Mouse (Mus musculus) liver, embryonic 15.5 days (tissue): ENCODE measurements at regions not wholly inside any gene's neighbourhood (a gene's known extent, or its start where the extent isn't known, plus 50 kb on each side); places are given as distances from the start of the nearest gene placed in this dataset.

Experiments
- ATAC-seq: fragments of 200-750 bp; cut with Nextera tagmentation; 2 replicates; pipeline ENCODE4 v1.8.0; 2017; ENCODE audit warnings: moderate number of reproducible peaks, mild to moderate bottlenecking, moderate library complexity; ENCODE audit not compliant: insufficient read depth
- H3K27ac ChIP-seq: fragments of 300-500 bp; sonication (generic); replicated peaks from 2 replicates; pipeline ENCODE4 v1.5.1; 2015; ENCODE audit warnings: mild to moderate bottlenecking, inconsistent platforms
- H3K27me3 ChIP-seq: fragments of 300-500 bp; sonication (generic); 2 replicates; pipeline ENCODE4 v1.6.1; 2015; ENCODE audit warnings: mild to moderate bottlenecking, inconsistent platforms
- H3K36me3 ChIP-seq: fragments of 300-500 bp; sonication (generic); replicated peaks from 2 replicates; pipeline ENCODE4 v1.6.1; 2015; ENCODE audit warnings: moderate library complexity, mild to moderate bottlenecking, inconsistent platforms
- H3K4me1 ChIP-seq: fragments of 300-500 bp; sonication (generic); replicated peaks from 2 replicates; pipeline ENCODE4 v1.6.1; 2015; ENCODE audit warnings: inconsistent platforms
- H3K4me2 ChIP-seq: fragments of 300-500 bp; sonication (generic); 2 replicates; pipeline ENCODE4 v1.6.1; 2015; ENCODE audit warnings: moderate library complexity, mild to moderate bottlenecking, inconsistent platforms
- H3K4me3 ChIP-seq: fragments of 300-500 bp; sonication (generic); replicated peaks from 2 replicates; pipeline ENCODE4 v1.5.1; 2015; ENCODE audit warnings: mild to moderate bottlenecking, inconsistent platforms
- H3K9ac ChIP-seq: fragments of 300-500 bp; sonication (generic); 2 replicates; pipeline ENCODE4 v1.6.1; 2015; ENCODE audit warnings: moderate library complexity, mild to moderate bottlenecking, inconsistent platforms
- H3K9me3 ChIP-seq: fragments of 300-500 bp; sonication (generic); replicated peaks from 2 replicates; pipeline ENCODE4 v1.6.1; 2016; ENCODE audit warnings: inconsistent platforms
- WGBS: fragments of 180-500 bp; shearing (Covaris S2); methylation state at CpG from one replicate; pipeline ENCODE4 v1.1.7; 2015; ENCODE audit warnings: mixed read lengths; ENCODE audit not compliant: insufficient replicate concordance; 5-methylcytosine and 5-hydroxymethylcytosine counted together

GRCm38 (mm10) chr6:94927811-94928210 is 189.2 kb upstream of the Kbtbd8 start:
- no peak overlapping the region for H3K4me3 ChIP-seq
- no peaks in the 10 kb centered on the region for H3K36me3 ChIP-seq
- H3K27ac ChIP-seq: no peak overlapping the region
- no peaks in the 10 kb centered on the region for H3K9me3 ChIP-seq
- no peak for ATAC-seq
- no peak overlapping the region for H3K4me2 ChIP-seq
- no peaks in the 10 kb centered on the region for H3K27me3 ChIP-seq
- WGBS: 65% methylated on average over 6 of the region's 6 CpGs
- no peak overlapping the region for H3K9ac ChIP-seq
- no peaks in the 10 kb centered on the region for H3K4me1 ChIP-seq

- H3K4me1 ChIP-seq: no peaks in the 10 kb centered on the region
- ATAC-seq: no peak
- H3K36me3 ChIP-seq: no peaks in the 10 kb centered on the region
- no peak overlapping the region for H3K4me3 ChIP-seq
- 60% methylated on average over 8 of the region's 8 CpGs for WGBS
- no peaks in the 10 kb centered on the region for H3K9me3 ChIP-seq
- no peaks in the 10 kb centered on the region for H3K27me3 ChIP-seq
- H3K9ac ChIP-seq: no peak overlapping the region
- H3K4me2 ChIP-seq: no peak overlapping the region
- H3K27ac ChIP-seq: no peak overlapping the region
These were observed 190.3 kb upstream of the Kbtbd8 start for GRCm38 (mm10) chr6:94926652-94927211.

- ATAC-seq: no peak
- WGBS: 72% methylated on average over 1 of the region's 1 CpGs
- no peak overlapping the region for H3K27ac ChIP-seq
These were observed 191.6 kb upstream of the Kbtbd8 start for GRCm38 (mm10) chr6:94925408-94925807.

DNA sequence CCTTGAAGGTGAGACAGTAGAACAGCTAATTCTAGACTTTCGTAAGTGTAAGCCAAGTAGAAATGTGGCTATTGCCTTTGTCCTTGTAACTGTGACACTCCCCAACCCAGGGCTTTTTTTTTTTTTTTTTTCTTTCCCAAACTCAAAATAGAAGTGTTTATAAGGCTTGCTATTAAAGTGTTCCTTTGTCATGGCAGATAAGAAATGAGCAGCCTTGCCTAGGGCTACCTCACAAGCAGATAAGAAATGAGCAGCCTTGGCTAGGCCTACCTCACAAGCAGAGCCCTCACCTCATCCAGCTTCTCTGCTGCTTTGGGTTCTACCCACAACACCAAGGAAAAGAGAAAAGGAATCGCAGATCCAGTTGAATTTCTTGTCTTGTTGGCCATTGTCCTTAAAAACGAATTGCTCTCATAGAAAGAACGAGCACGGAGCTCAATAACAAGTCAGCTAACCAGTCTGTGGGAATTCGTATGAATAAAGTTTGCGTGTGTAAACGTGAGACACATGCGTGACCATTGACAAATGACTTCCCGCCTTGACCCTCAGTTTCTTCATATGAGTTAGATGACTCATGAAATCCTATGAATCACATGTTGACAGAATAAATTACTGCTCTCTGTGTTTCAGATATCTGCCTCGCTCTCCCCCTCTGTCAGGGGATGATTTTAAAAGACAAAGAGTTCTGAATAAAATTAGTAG is 192.6 kb upstream of the Kbtbd8 start:
- Histone ChIP-seq H3K9ac (no peak overlapping the region), H3K4me2 (no peak overlapping the region), H3K27me3 (no peaks in the 10 kb centered on the region), H3K9me3 (no peaks in the 10 kb centered on the region), H3K36me3 (no peaks in the 10 kb centered on the region), H3K4me3 (no peak overlapping the region), H3K4me1 (no peaks in the 10 kb centered on the region), H3K27ac (no peak overlapping the region)
- no peak for ATAC-seq
- WGBS: 74% methylated on average over 11 of the region's 11 CpGs

More at GRCm38 (mm10) chr6:94925408-94925807, 191.6 kb upstream of the Kbtbd8 start:
- H3K9ac ChIP-seq: no peak overlapping the region
- H3K27me3 ChIP-seq: no peaks in the 10 kb centered on the region
- no peak overlapping the region for H3K4me3 ChIP-seq
- no peak overlapping the region for H3K4me2 ChIP-seq
- H3K36me3 ChIP-seq: no peaks in the 10 kb centered on the region
- no peaks in the 10 kb centered on the region for H3K9me3 ChIP-seq
- H3K4me1 ChIP-seq: no peaks in the 10 kb centered on the region

- Histone ChIP-seq H3K9me3 (no peaks in the 10 kb centered on the region), H3K4me2 (no peak overlapping the region), H3K9ac (no peak overlapping the region), H3K4me1 (no peaks in the 10 kb centered on the region), H3K27me3 (no peaks in the 10 kb centered on the region), H3K27ac (no peak overlapping the region), H3K36me3 (no peaks in the 10 kb centered on the region), H3K4me3 (no peak overlapping the region)
- no peak for ATAC-seq
- WGBS: 50% methylated on average over 2 of the region's 2 CpGs
These were observed 195.3 kb upstream of the Kbtbd8 start for GRCm38 (mm10) chr6:94921741-94922140.

GRCm38 (mm10) chr6:94920770-94921169 is 196.3 kb upstream of the Kbtbd8 start:
- WGBS: 50% methylated on average over 2 of the region's 2 CpGs
- Histone ChIP-seq H3K36me3 (no peaks in the 10 kb centered on the region), H3K4me1 (no peaks in the 10 kb centered on the region), H3K9ac (no peak overlapping the region), H3K4me2 (no peak overlapping the region), H3K9me3 (no peaks in the 10 kb centered on the region), H3K4me3 (no peak overlapping the region), H3K27ac (no peak overlapping the region), H3K27me3 (no peaks in the 10 kb centered on the region)
- ATAC-seq: no peak

- Histone ChIP-seq H3K36me3 (no peaks in the 10 kb centered on the region), H3K27ac (no peak overlapping the region), H3K9ac (no peak overlapping the region), H3K4me1 (no peaks in the 10 kb centered on the region), H3K4me2 (no peak overlapping the region), H3K27me3 (no peaks in the 10 kb centered on the region), H3K9me3 (no peaks in the 10 kb centered on the region), H3K4me3 (no peak overlapping the region)
- 23% methylated on average over 5 of the region's 5 CpGs for WGBS
- ATAC-seq: no peak
These were observed 197.8 kb upstream of the Kbtbd8 start for GRCm38 (mm10) chr6:94919194-94919743.

DNA sequence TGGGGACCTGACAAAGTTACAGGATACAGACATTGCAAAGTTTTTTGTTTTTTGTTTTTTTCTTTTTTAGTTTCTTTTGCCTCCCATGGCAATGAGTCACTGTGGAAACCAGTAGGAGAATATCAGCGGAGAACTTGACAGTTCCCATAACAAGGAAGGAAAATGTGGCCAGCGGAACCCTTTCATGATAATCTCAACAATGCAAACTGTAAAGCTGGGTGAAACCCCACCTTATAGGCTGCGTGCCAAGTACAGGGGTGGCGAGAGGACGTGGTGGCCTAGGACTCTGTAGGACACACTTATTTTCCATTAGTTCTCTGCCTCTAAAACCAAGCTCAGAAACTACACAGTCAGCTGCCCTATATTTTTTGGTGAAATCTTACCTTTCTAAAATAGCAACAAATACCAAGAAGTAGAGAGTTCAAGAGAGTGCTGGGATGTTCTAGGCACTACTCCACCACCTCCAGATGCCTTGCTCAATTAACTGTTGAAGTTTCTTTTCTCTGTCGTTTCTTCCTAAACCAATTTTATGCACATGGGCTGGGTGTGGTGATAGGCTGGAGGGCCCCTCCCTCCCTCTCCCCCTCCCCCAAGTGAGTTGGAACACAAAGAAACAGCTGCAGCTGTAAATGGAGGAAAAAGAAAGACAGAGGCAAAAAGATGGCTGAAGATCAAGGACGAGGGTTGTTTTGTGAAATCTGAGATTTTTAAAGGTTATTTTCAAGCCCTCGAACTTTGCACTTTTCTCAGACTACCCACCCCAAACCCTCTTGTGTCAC is 201.0 kb upstream of the Kbtbd8 start:
- Histone ChIP-seq H3K4me3 (no peak overlapping the region), H3K4me1 (no peaks in the 10 kb centered on the region), H3K36me3 (no peaks in the 10 kb centered on the region), H3K4me2 (no peak overlapping the region), H3K9me3 (no peaks in the 10 kb centered on the region), H3K27me3 (no peaks in the 10 kb centered on the region), H3K27ac (no peak overlapping the region), H3K9ac (no peak overlapping the region)
- ATAC-seq: no peak
- WGBS: 34% methylated on average over 8 of the region's 8 CpGs

- no peak for ATAC-seq
- H3K9me3 ChIP-seq: no peaks in the 10 kb centered on the region
- no peak overlapping the region for H3K27ac ChIP-seq
- H3K27me3 ChIP-seq: no peaks in the 10 kb centered on the region
- WGBS: 59% methylated on average over 3 of the region's 3 CpGs
- H3K4me3 ChIP-seq: no peak overlapping the region
- H3K4me1 ChIP-seq: no peaks in the 10 kb centered on the region
- no peak overlapping the region for H3K4me2 ChIP-seq
- H3K36me3 ChIP-seq: no peaks in the 10 kb centered on the region
- H3K9ac ChIP-seq: no peak overlapping the region
These were observed 205.2 kb upstream of the Kbtbd8 start for GRCm38 (mm10) chr6:94911836-94912235.

DNA sequence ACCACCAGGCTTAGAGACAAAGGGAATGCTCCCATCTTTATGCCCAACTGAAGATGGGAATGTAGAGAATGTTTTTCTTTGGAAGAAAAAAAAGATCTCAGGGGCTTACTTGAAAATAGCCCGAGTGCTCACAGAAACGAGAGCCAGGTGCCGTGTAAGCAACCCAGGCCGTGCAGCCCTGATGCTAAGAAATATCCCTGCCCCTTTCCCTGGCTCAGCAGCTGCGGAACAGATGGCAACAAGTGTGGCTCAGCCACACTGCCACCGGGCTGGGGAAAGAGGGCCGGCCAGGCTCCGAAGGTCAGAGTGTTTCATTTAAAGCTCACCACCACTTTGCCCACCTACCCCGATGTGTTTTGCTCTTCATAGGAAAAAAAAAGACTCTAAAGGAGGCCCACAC is 205.7 kb upstream of the Kbtbd8 start:
- Histone ChIP-seq H3K36me3 (no peaks in the 10 kb centered on the region), H3K27ac (no peak overlapping the region), H3K27me3 (no peaks in the 10 kb centered on the region), H3K9me3 (no peaks in the 10 kb centered on the region), H3K9ac (no peak overlapping the region), H3K4me2 (no peak overlapping the region), H3K4me3 (no peak overlapping the region), H3K4me1 (no peaks in the 10 kb centered on the region)
- ATAC-seq: no peak
- 72% methylated on average over 9 of the region's 9 CpGs for WGBS

GRCm38 (mm10) chr6:94900862-94901261 is 200.9 kb upstream of the Lrig1 start:
- Histone ChIP-seq H3K27me3 (no peaks in the 10 kb centered on the region), H3K4me3 (no peak overlapping the region), H3K9me3 (no peaks in the 10 kb centered on the region), H3K4me2 (no peak overlapping the region), H3K27ac (no peak overlapping the region), H3K36me3 (no peaks in the 10 kb centered on the region), H3K9ac (no peak overlapping the region), H3K4me1 (no peaks in the 10 kb centered on the region)
- 73% methylated on average over 4 of the region's 4 CpGs for WGBS
- ATAC-seq: no peak
